Mouse (Mus musculus) limb, embryonic 14.5 days (tissue): ENCODE measurements around the gene Trpc4ap. TPM values are rescaled to one million over a fixed set of nuclear protein-coding genes. Genes with fewer than 3 reads are reported as not detected.
"Not testable (repeated sequence)": the region's sequence is repeated elsewhere in the genome, so short reads cannot be mapped to it uniquely, and the experiment has no call there.

Experiments
- ATAC-seq: fragments of 200-750 bp; cut with Nextera tagmentation; 2 replicates; pipeline ENCODE4 v1.8.0; 2017; ENCODE audit warnings: low read depth, moderate number of reproducible peaks, moderate TSS enrichment; ENCODE audit not compliant: low FRiP score
- DNase-seq: peaks from one replicate; pipeline ENCODE4 v3.0.0-alpha.2; 2015; ENCODE audit warnings: low spot score
- H3K27ac ChIP-seq: fragments of 300-500 bp; sonication (generic); replicated peaks from 2 replicates; pipeline ENCODE4 v1.5.1; 2014; ENCODE audit warnings: low read depth, mild to moderate bottlenecking, low read length, moderate library complexity, mixed read lengths
- H3K27me3 ChIP-seq: fragments of 300-500 bp; sonication (generic); 2 replicates; pipeline ENCODE4 v1.6.1; 2014; ENCODE audit warnings: low read length, mixed read lengths; ENCODE audit not compliant: control insufficient read depth, insufficient read depth
- H3K36me3 ChIP-seq: fragments of 300-500 bp; sonication (generic); 2 replicates; pipeline ENCODE4 v1.6.1; 2014; ENCODE audit warnings: mild to moderate bottlenecking, low read length, moderate library complexity, mixed read lengths; ENCODE audit not compliant: control insufficient read depth, insufficient read depth
- H3K4me1 ChIP-seq: fragments of 300-500 bp; sonication (generic); 2 replicates; pipeline ENCODE4 v1.6.1; 2014; ENCODE audit warnings: antibody characterized with exemption, low read length, mixed read lengths; ENCODE audit not compliant: control insufficient read depth, insufficient read depth
- H3K4me2 ChIP-seq: fragments of 300-500 bp; sonication (generic); replicated peaks from 2 replicates; pipeline ENCODE4 v1.6.1; 2014; ENCODE audit warnings: low read depth, mild to moderate bottlenecking, low read length, moderate library complexity; ENCODE audit not compliant: severe bottlenecking
- H3K4me3 ChIP-seq: fragments of 300-500 bp; sonication (generic); replicated peaks from 2 replicates; pipeline ENCODE4 v1.5.1; 2014; ENCODE audit warnings: low read length
- H3K9ac ChIP-seq: fragments of 300-500 bp; sonication (generic); 2 replicates; pipeline ENCODE4 v1.6.1; 2014; ENCODE audit warnings: mild to moderate bottlenecking, low read depth, low read length, moderate library complexity; ENCODE audit not compliant: severe bottlenecking
- H3K9me3 ChIP-seq: fragments of 300-500 bp; sonication (generic); 2 replicates; pipeline ENCODE4 v1.6.1; 2016; ENCODE audit warnings: low read length; ENCODE audit not compliant: control insufficient read depth
- POLR2A ChIP-seq: fragments of 200-500 bp; IDR thresholded peaks from 2 replicates; pipeline ENCODE4 v1.8.0; 2012; ENCODE audit warnings: inconsistent platforms, mild to moderate bottlenecking, moderate library complexity, borderline replicate concordance; ENCODE audit not compliant: insufficient read depth, insufficient read length; ENCODE audit errors: extremely low read depth
- WGBS: fragments of 180-500 bp; shearing (Covaris S2); extraction: QIAGEN DNeasy Blood & Tissue Kit; methylation state at CpG from one replicate; pipeline ENCODE4 v1.1.7; 2014; 5-methylcytosine and 5-hydroxymethylcytosine counted together
- polyA plus RNA-seq, 2 experiments: library from polyadenylated mRNA; depleted of rRNA in 1 of 2; stranded (reverse) in 1 of 2; unstranded in 1 of 2; fragments of >200 nt; fragmentation: Nextera tagmentation in 1 of 2; extraction: Ambion mirVana in 1 of 2; gene quantifications; 2 replicates each; pipeline versions ENCODE4 v1.2.1 to v1.2.3; 2012 to 2014

The Trpc4ap gene
- polyA plus RNA-seq, 2 experiments = 140 to 166 TPM

GRCm38 (mm10) chr2:155701399-155701919, 9.3 kb upstream of the Trpc4ap start:
- no peaks in the 10 kb centered on the region for H3K4me1 ChIP-seq
- no peak overlapping the region for H3K9ac ChIP-seq
- no peaks in the 10 kb centered on the region for H3K27me3 ChIP-seq
- no peaks in the 10 kb centered on the region for H3K9me3 ChIP-seq
- no peak overlapping the region for H3K4me2 ChIP-seq
- DNase-seq = no peak
- no peak overlapping the region for H3K4me3 ChIP-seq
- TF ChIP-seq POLR2A = no peak
- no peak overlapping the region for H3K27ac ChIP-seq
- WGBS = 89% methylated on average over 19 of the region's 19 CpGs
- peaks cover 15% of the 10 kb centered on the region for H3K36me3 ChIP-seq
- ATAC-seq = no peak

GRCm38 (mm10) chr2:155698443-155698842, 6.3 kb upstream of the Trpc4ap start:
- not testable (repeated sequence) for H3K36me3 ChIP-seq, H3K27me3 ChIP-seq, H3K4me3 ChIP-seq, ATAC-seq, H3K4me1 ChIP-seq, DNase-seq, H3K9ac ChIP-seq, H3K9me3 ChIP-seq, H3K4me2 ChIP-seq, H3K27ac ChIP-seq
- WGBS = 92% methylated on average over 6 of the region's 6 CpGs

- H3K4me2 ChIP-seq = no peak overlapping the region
- DNase-seq (no peak), ATAC-seq (no peak)
- no peaks in the 10 kb centered on the region for H3K27me3 ChIP-seq
- no peak for TF ChIP-seq POLR2A
- H3K36me3 ChIP-seq = 0 out of 2 replicates have a peak, but pooled peaks cover 6% of the 10 kb centered on the region
- H3K9me3 ChIP-seq = no peaks in the 10 kb centered on the region
- H3K27ac ChIP-seq = no peak overlapping the region
- no peak overlapping the region for H3K4me3 ChIP-seq
- 78% methylated on average over 7 of the region's 7 CpGs for WGBS
- H3K4me1 ChIP-seq = no peaks in the 10 kb centered on the region
- H3K9ac ChIP-seq = no peak overlapping the region
Observed at GRCm38 (mm10) chr2:155696851-155697250, 4.7 kb upstream of the Trpc4ap start.

- no peak for TF ChIP-seq POLR2A
- no peak overlapping the region for H3K27ac ChIP-seq
- H3K36me3 ChIP-seq = 0 out of 2 replicates have a peak, but pooled peaks cover under 1% of the 10 kb centered on the region
- no peaks in the 10 kb centered on the region for H3K27me3 ChIP-seq
- no peak for ATAC-seq
- no peak overlapping the region for H3K4me2 ChIP-seq
- no peak overlapping the region for H3K9ac ChIP-seq
- WGBS = 13% methylated on average over 7 of the region's 7 CpGs
- no peaks in the 10 kb centered on the region for H3K9me3 ChIP-seq
- peak; percentile 67 for DNase-seq
- H3K4me3 ChIP-seq = no peak overlapping the region
- peaks cover 3% of the 10 kb centered on the region for H3K4me1 ChIP-seq
Observed at GRCm38 (mm10) chr2:155696091-155696558, 3.9 kb upstream of the Trpc4ap start.

- TF ChIP-seq POLR2A = no peak
- ATAC-seq = no peak
- H3K36me3 ChIP-seq = no peaks in the 10 kb centered on the region
- WGBS = 74% methylated on average over 3 of the region's 3 CpGs
- no peaks in the 10 kb centered on the region for H3K27me3 ChIP-seq
- no peaks in the 10 kb centered on the region for H3K9me3 ChIP-seq
- no peak overlapping the region for H3K4me3 ChIP-seq
- H3K9ac ChIP-seq = no peak overlapping the region
- no peak for DNase-seq
- H3K4me2 ChIP-seq = no peak overlapping the region
- peaks cover 11% of the 10 kb centered on the region for H3K4me1 ChIP-seq
- no peak overlapping the region for H3K27ac ChIP-seq
Observed at GRCm38 (mm10) chr2:155695316-155695715, 3.1 kb upstream of the Trpc4ap start.

- WGBS = 68% methylated on average over 2 of the region's 2 CpGs
- no peak for DNase-seq
- Histone ChIP-seq H3K9me3 (no peaks in the 10 kb centered on the region), H3K9ac (no peak overlapping the region), H3K27ac (no peak overlapping the region), H3K27me3 (no peaks in the 10 kb centered on the region), H3K4me2 (no peak overlapping the region), H3K4me3 (no peak overlapping the region), H3K36me3 (no peaks in the 10 kb centered on the region), H3K4me1 (peaks cover 14% of the 10 kb centered on the region)
- no peak for ATAC-seq
- TF ChIP-seq POLR2A = no peak
Observed at GRCm38 (mm10) chr2:155694564-155694963, 2.4 kb upstream of the Trpc4ap start.
